Mouse (Mus musculus) limb, embryonic 14.5 days (tissue): ENCODE results near the gene Ucp3. TPM values are rescaled to one million over a fixed set of nuclear protein-coding genes. Genes with fewer than 3 reads are reported as not detected.

Experiments
- ATAC-seq: fragments of 200-750 bp; cut with Nextera tagmentation; 2 replicates; pipeline ENCODE4 v1.8.0; 2017; ENCODE audit warnings: low read depth, moderate number of reproducible peaks, moderate TSS enrichment; ENCODE audit not compliant: low FRiP score
- DNase-seq: peaks from one replicate; pipeline ENCODE4 v3.0.0-alpha.2; 2015; ENCODE audit warnings: low spot score
- H3K27ac ChIP-seq: fragments of 300-500 bp; sonication (generic); replicated peaks from 2 replicates; pipeline ENCODE4 v1.5.1; 2014; ENCODE audit warnings: low read depth, mild to moderate bottlenecking, low read length, moderate library complexity, mixed read lengths
- H3K27me3 ChIP-seq: fragments of 300-500 bp; sonication (generic); 2 replicates; pipeline ENCODE4 v1.6.1; 2014; ENCODE audit warnings: low read length, mixed read lengths; ENCODE audit not compliant: control insufficient read depth, insufficient read depth
- H3K36me3 ChIP-seq: fragments of 300-500 bp; sonication (generic); 2 replicates; pipeline ENCODE4 v1.6.1; 2014; ENCODE audit warnings: mild to moderate bottlenecking, low read length, moderate library complexity, mixed read lengths; ENCODE audit not compliant: control insufficient read depth, insufficient read depth
- H3K4me1 ChIP-seq: fragments of 300-500 bp; sonication (generic); 2 replicates; pipeline ENCODE4 v1.6.1; 2014; ENCODE audit warnings: antibody characterized with exemption, low read length, mixed read lengths; ENCODE audit not compliant: control insufficient read depth, insufficient read depth
- H3K4me2 ChIP-seq: fragments of 300-500 bp; sonication (generic); replicated peaks from 2 replicates; pipeline ENCODE4 v1.6.1; 2014; ENCODE audit warnings: low read depth, mild to moderate bottlenecking, low read length, moderate library complexity; ENCODE audit not compliant: severe bottlenecking
- H3K4me3 ChIP-seq: fragments of 300-500 bp; sonication (generic); replicated peaks from 2 replicates; pipeline ENCODE4 v1.5.1; 2014; ENCODE audit warnings: low read length
- H3K9ac ChIP-seq: fragments of 300-500 bp; sonication (generic); 2 replicates; pipeline ENCODE4 v1.6.1; 2014; ENCODE audit warnings: mild to moderate bottlenecking, low read depth, low read length, moderate library complexity; ENCODE audit not compliant: severe bottlenecking
- H3K9me3 ChIP-seq: fragments of 300-500 bp; sonication (generic); 2 replicates; pipeline ENCODE4 v1.6.1; 2016; ENCODE audit warnings: low read length; ENCODE audit not compliant: control insufficient read depth
- POLR2A ChIP-seq: fragments of 200-500 bp; IDR thresholded peaks from 2 replicates; pipeline ENCODE4 v1.8.0; 2012; ENCODE audit warnings: inconsistent platforms, mild to moderate bottlenecking, moderate library complexity, borderline replicate concordance; ENCODE audit not compliant: insufficient read depth, insufficient read length; ENCODE audit errors: extremely low read depth
- WGBS: fragments of 180-500 bp; shearing (Covaris S2); extraction: QIAGEN DNeasy Blood & Tissue Kit; methylation state at CpG from one replicate; pipeline ENCODE4 v1.1.7; 2014; 5-methylcytosine and 5-hydroxymethylcytosine counted together
- polyA plus RNA-seq, 2 experiments: library from polyadenylated mRNA; depleted of rRNA in 1 of 2; stranded (reverse) in 1 of 2; unstranded in 1 of 2; fragments of >200 nt; fragmentation: Nextera tagmentation in 1 of 2; extraction: Ambion mirVana in 1 of 2; gene quantifications; 2 replicates each; pipeline versions ENCODE4 v1.2.1 to v1.2.3; 2012 to 2014

Ucp3 gene
- polyA plus RNA-seq, 2 experiments: 0.07 to 0.10 TPM

DNA sequence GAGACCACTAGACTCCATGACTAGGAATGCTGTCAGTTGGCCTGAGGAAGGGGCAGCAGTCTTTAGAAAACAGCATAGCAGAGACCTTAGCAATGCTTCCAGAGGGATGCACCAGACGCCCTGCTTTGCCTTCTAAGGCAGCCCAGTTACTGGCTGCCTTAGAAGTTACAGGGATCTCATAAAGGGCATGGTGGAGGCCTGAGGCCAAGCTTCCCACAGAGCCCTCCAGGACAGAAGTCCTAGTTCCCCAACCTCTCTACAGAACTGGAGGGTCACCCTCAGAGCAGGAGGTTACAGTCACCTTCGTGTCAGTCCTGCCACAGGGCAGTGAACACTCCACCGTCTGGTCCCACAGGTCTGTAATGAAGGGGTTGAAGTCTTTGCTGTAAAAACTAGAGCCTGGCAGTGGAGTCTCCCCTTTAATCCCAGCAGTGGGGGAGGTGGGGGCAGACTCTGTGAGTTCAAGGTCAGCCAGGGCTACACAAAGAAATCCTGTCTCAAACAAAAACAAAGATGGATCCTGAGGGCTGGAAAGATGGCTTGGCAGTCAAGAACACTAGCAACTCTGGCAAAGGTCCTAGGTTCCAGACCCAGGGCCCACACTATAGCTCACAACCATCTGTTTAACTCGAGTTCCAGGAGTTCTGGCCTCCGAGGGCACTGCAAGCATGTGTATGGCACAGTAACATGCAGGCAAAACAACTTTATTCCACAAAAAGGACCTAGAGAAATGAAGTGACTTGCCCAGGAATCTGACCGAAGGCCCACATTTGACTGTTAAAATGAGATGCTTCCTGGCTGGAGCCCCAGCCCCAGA, 28.4 kb downstream of the Ucp3 start:
- no peak overlapping the region for H3K4me2 ChIP-seq
- 55% methylated on average over 6 of the region's 6 CpGs for whole genome bisulfite sequencing
- DNase-seq (no peak), ATAC-seq (no peak)
- no peak for TF ChIP-seq POLR2A
- H3K9me3 ChIP-seq: no peaks in the 10 kb centered on the region
- H3K9ac ChIP-seq: no peak overlapping the region
- H3K4me1 ChIP-seq: peaks cover 2% of the 10 kb centered on the region
- H3K27me3 ChIP-seq: no peaks in the 10 kb centered on the region
- H3K36me3 ChIP-seq: peaks cover 17% of the 10 kb centered on the region
- H3K4me3 ChIP-seq: no peak overlapping the region
- no peak overlapping the region for H3K27ac ChIP-seq

DNA sequence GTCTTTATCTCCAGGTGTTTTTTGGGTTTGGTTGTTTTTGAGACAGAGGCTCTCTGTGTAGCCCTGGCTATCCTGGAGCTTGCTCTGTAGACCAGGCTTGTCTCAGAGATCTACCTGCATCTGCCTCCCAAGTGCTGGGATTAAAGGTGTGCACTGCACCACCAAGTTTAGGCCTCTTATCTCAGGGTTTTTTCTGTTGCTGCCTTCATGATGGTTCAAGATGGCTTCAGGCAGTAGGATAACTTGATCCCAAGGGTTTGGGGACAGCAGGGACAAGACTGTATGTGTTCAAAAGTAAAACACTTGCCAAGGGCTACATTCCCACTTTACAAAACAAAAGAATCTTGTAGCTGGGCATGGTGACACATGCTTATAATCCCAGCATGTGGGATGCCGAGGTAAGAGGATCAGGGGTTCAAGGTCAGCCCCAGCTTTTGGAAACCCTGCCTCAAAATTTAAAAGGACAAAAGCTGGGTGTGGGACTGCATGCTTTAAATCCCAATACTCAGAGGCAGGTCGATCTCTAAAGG, 29.1 kb downstream of the Ucp3 start:
- ATAC-seq: no peak
- Histone ChIP-seq H3K27ac (no peak overlapping the region), H3K27me3 (no peaks in the 10 kb centered on the region), H3K36me3 (peaks cover 15% of the 10 kb centered on the region), H3K4me3 (no peak overlapping the region), H3K4me2 (no peak overlapping the region), H3K9me3 (no peaks in the 10 kb centered on the region), H3K4me1 (no peaks in the 10 kb centered on the region), H3K9ac (no peak overlapping the region)
- 72% methylated on average over 2 of the region's 2 CpGs for WGBS
- no peak for TF ChIP-seq POLR2A
- DNase-seq: no peak

- peaks cover 11% of the 10 kb centered on the region for H3K36me3 ChIP-seq
- no peaks in the 10 kb centered on the region for H3K9me3 ChIP-seq
- no peak for DNase-seq
- TF ChIP-seq POLR2A: no peak
- no peak overlapping the region for H3K4me2 ChIP-seq
- ATAC-seq: no peak
- 77% methylated on average over 7 of the region's 7 CpGs for WGBS
- no peak overlapping the region for H3K9ac ChIP-seq
- H3K4me3 ChIP-seq: no peak overlapping the region
- no peak overlapping the region for H3K27ac ChIP-seq
- no peaks in the 10 kb centered on the region for H3K27me3 ChIP-seq
- no peaks in the 10 kb centered on the region for H3K4me1 ChIP-seq
Measured at GRCm38 (mm10) chr7:100502374-100502922, 29.7 kb downstream of the Ucp3 start.

DNA sequence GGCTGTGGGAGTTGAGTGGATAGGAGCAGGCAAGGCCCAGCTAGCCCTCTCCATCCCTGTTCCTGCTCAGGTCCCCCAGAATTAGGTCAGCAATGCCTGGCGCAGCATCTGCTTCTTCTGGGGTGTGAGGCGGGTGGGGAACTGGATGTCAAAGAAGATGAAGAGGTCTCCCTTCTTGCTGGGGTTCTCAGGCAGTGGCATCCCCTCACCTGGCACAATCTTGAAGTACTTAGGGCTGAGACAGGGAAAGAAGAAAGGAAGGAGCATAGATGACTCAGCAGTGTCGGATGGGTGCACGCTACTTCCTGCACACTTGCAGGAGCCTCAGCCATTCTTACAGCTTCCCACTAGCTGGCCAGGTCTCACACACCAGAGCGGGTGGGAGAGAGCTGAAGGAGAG, 30.3 kb downstream of the Ucp3 start:
- no peak for TF ChIP-seq POLR2A
- 86% methylated on average over 5 of the region's 5 CpGs for WGBS
- no peak for ATAC-seq

GRCm38 (mm10) chr7:100504740-100505487, 32.1 kb downstream of the Ucp3 start:
- H3K4me3 ChIP-seq: no peak overlapping the region
- no peak for TF ChIP-seq POLR2A
- DNase-seq: no peak
- WGBS: 78% methylated on average over 13 of the region's 13 CpGs
- no peak overlapping the region for H3K9ac ChIP-seq
- ATAC-seq: no peak
- H3K36me3 ChIP-seq: no peaks in the 10 kb centered on the region
- no peak overlapping the region for H3K4me2 ChIP-seq
- no peaks in the 10 kb centered on the region for H3K27me3 ChIP-seq
- no peaks in the 10 kb centered on the region for H3K4me1 ChIP-seq
- H3K27ac ChIP-seq: no peak overlapping the region
- H3K9me3 ChIP-seq: no peaks in the 10 kb centered on the region

More for the DNA sequence above, 30.3 kb downstream of the Ucp3 start:
- Histone ChIP-seq H3K36me3 (peaks cover 9% of the 10 kb centered on the region), H3K4me2 (no peak overlapping the region), H3K27ac (no peak overlapping the region), H3K4me1 (no peaks in the 10 kb centered on the region), H3K9me3 (no peaks in the 10 kb centered on the region), H3K4me3 (no peak overlapping the region), H3K9ac (no peak overlapping the region), H3K27me3 (no peaks in the 10 kb centered on the region)
- DNase-seq: no peak
